Mouse (Mus musculus) stomach, postnatal 0 days (tissue): ENCODE results near the gene Cd151. TPM values are rescaled to one million over a fixed set of nuclear protein-coding genes. Genes with fewer than 3 reads are reported as not detected.

Experiments
- ATAC-seq: fragments of 200-750 bp; cut with Nextera tagmentation; 2 replicates; pipeline ENCODE4 v1.8.0; 2017; ENCODE audit not compliant: low FRiP score, low TSS enrichment
- DNase-seq: peaks from one replicate; pipeline ENCODE4 v3.0.0-alpha.2; 2016; ENCODE audit warnings: low spot score
- H3K27ac ChIP-seq: fragments of 300-500 bp; sonication (generic); replicated peaks from 2 replicates; pipeline ENCODE4 v1.5.1; 2014; ENCODE audit warnings: mild to moderate bottlenecking, control low read depth
- H3K27me3 ChIP-seq: fragments of 300-500 bp; sonication (generic); 2 replicates; pipeline ENCODE4 v1.6.1; 2014; ENCODE audit warnings: low read length; ENCODE audit not compliant: control insufficient read depth, insufficient read depth
- H3K36me3 ChIP-seq: fragments of 300-500 bp; sonication (generic); 2 replicates; pipeline ENCODE4 v1.6.1; 2014; ENCODE audit warnings: low read length, mixed read lengths; ENCODE audit not compliant: control insufficient read depth, insufficient read depth
- H3K4me1 ChIP-seq: fragments of 300-500 bp; sonication (generic); replicated peaks from 2 replicates; pipeline ENCODE4 v1.6.1; 2014; ENCODE audit warnings: antibody characterized with exemption; ENCODE audit not compliant: control insufficient read depth, insufficient read depth
- H3K4me2 ChIP-seq: fragments of 300-500 bp; sonication (generic); replicated peaks from 2 replicates; pipeline ENCODE4 v1.6.1; 2014; ENCODE audit warnings: low read depth, mild to moderate bottlenecking, control low read depth, moderate library complexity
- H3K4me3 ChIP-seq: fragments of 300-500 bp; sonication (generic); 2 replicates; pipeline ENCODE4 v1.5.1; 2014; ENCODE audit warnings: low read depth, low read length, control low read depth
- H3K9ac ChIP-seq: fragments of 300-500 bp; sonication (generic); 2 replicates; pipeline ENCODE4 v1.6.1; 2014; ENCODE audit warnings: mild to moderate bottlenecking, low read length, control low read depth, mixed read lengths
- H3K9me3 ChIP-seq: fragments of 300-500 bp; sonication (generic); 2 replicates; pipeline ENCODE4 v1.6.1; 2016; ENCODE audit warnings: low read length; ENCODE audit not compliant: control insufficient read depth
- CTCF ChIP-seq: IDR thresholded peaks from 2 replicates; pipeline ENCODE4 v1.5.1; 2016; ENCODE audit warnings: antibody characterized with exemption, low read depth, mild to moderate bottlenecking, moderate library complexity
- EP300 ChIP-seq: optimal IDR thresholded peaks from 2 replicates; pipeline ENCODE3; 2016; ENCODE audit warnings: antibody characterized with exemption
- WGBS: fragments of 180-500 bp; shearing (Covaris S2); extraction: QIAGEN DNeasy Blood & Tissue Kit; methylation state at CpG from one replicate; pipeline ENCODE4 v1.1.7; 2014; 5-methylcytosine and 5-hydroxymethylcytosine counted together
- polyA plus RNA-seq: library from polyadenylated mRNA; unstranded; fragments of >200 nt; fragmentation: Nextera tagmentation; extraction: Ambion mirVana; gene quantifications from 2 replicates; pipeline ENCODE4 v1.2.1, GENCODE M21; 2015

The Cd151 gene
- polyA plus RNA-seq, 1 experiment from 2014 or later: 22.6 TPM

DNA sequence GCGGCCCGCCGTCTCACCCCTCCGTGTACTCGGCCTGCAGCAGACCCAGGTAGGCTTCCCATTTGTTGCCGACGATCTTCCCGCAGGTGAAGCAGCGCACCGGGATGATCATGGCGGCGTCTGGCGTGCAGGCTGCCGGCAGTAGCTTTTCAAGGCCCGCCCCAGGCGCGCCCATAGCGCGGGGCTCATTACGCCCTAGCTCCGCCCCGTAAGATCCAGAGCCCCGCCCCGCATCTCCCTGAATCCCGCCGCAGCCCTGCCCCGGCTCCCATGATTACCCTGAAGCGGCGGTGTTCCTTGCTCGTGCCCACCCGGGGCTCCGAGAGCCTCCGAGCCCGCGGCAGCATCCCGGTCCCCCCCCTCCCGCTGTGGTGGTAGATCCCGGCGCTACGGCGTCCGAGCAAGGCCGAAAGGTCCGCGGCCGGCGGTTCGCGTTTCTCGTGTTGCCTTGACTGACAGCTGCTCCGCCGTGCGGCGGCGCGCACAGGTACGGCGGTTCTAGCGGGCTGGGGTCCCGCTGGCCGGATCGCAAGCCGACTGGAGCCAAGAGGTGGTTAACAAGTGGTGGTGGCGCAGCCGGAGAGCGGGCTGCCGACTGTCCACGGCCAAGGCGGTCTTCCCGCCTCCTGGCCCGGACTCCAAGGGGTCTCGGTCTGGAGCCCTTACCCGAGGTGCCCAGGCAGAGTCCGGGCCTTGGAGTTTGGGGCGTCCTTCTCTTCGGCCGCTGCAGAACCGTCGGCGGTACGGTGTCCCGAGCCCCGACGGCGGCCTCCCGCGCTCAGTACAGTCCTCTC lies 8.0 kb downstream of the Cd151 start, which contains the start of the genes Polr2l and Tspan4:
Gene Polr2l, minus strand, starts transcription at position 122 of the 794 bp plus-strand sequence.
Gene Tspan4, plus strand, starts transcription at position 230 of the 794 bp plus-strand sequence.
- under 1% methylated on average over 66 of the region's 87 CpGs for WGBS
- Histone ChIP-seq H3K9me3 (no peaks in the 10 kb centered on the region), H3K36me3 (peaks cover 13% of the 10 kb centered on the region), H3K4me2 (peak within 1 kb of the TSS; percentile 90), H3K4me3 (peak within 1 kb of the TSS; percentile 80), H3K9ac (peak within 1 kb of the TSS; percentile 88), H3K4me1 (peaks cover 16% of the 10 kb centered on the region), H3K27me3 (no peaks in the 10 kb centered on the region), H3K27ac (peak within 1 kb of the TSS; percentile 87)
- peak; percentile 82 for TF ChIP-seq EP300
- peak; percentile 27; the same call in 1 of the 2 replicates for TF ChIP-seq CTCF
- peak; percentile 74 for ATAC-seq
- peak; percentile 86 for DNase-seq

DNA sequence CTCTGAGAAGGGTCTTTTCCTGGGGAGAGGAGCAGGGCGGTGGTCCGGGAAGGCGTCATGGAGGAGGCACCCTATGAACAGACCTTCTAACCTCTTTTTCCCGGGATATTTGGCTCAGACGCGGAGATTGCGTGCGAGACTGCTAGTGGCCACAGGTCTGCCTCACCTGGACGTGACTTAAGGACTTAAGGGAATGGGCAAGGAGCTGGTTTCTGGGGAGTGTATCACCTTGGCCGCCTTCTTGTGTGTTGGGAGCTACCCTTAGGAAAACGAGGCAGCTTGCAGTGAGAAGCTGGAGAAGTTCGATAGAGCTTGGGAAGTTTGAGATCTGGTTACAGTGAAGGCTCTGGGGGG lies 8.6 kb downstream of the Cd151 start:
- Histone ChIP-seq H3K27ac (peak overlapping the region; percentile 87), H3K27me3 (no peaks in the 10 kb centered on the region), H3K9ac (peak overlapping the region; percentile 88), H3K9me3 (no peaks in the 10 kb centered on the region), H3K4me2 (peak overlapping the region; percentile 90), H3K36me3 (peaks cover 8% of the 10 kb centered on the region), H3K4me1 (peaks cover 16% of the 10 kb centered on the region), H3K4me3 (peak overlapping the region; percentile 80)
- peak; percentile 5; the same call in 1 of the 2 replicates for ATAC-seq
- 0% methylated on average over 12 of the region's 12 CpGs for WGBS
- TF ChIP-seq EP300: no peak
- DNase-seq: no peak

DNA sequence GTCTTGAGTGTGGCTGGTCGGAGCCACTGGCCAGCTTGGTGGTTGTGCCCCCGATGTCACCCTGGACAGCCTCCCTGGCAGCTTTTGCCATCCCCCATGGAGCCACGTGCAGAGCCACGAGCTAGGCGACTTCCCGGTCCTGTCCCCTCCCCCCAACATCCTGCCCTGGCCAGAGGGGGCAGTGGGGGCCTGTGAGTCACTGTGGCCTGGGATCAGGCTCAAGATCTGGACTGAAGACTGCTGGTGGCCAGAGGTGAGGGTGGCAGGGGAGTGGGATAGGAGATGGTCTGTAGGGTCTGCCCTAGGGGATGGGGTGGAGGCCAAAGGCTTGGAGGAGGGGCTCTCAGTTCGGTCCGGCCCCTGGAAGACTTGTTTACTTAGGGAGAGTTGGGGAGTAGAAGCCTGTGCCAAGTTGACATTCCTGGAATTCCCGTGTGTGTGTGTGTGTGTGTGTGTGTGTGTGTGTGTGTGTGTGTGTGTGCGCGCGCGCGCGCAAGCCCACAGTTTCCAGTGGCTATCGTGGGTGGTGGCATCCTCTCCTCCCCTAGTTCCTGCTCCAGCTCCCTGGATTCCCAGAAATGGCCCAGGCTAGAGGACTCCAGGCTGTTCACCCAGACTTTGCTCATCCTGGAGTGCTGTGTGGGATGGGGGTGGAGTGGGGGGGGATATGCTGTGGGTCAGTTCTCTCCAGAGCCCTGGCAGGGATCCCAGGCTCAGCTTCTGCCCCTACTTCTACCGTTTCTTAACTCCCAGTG lies 9.2 kb downstream of the Cd151 start:
- Histone ChIP-seq H3K9me3 (no peaks in the 10 kb centered on the region), H3K4me3 (peak overlapping the region; percentile 80), H3K36me3 (peaks cover 5% of the 10 kb centered on the region; the same call in 1 of the 2 replicates), H3K27ac (peak overlapping the region; percentile 87), H3K9ac (peak overlapping the region; percentile 88), H3K4me2 (peak overlapping the region; percentile 90), H3K4me1 (peaks cover 16% of the 10 kb centered on the region), H3K27me3 (no peaks in the 10 kb centered on the region)
- ATAC-seq: peak; percentile 76
- TF ChIP-seq EP300 (peak; percentile 95), CTCF (peak; percentile 59)
- DNase-seq: peak; percentile 84
- under 1% methylated on average over 11 of the region's 17 CpGs for WGBS

DNA sequence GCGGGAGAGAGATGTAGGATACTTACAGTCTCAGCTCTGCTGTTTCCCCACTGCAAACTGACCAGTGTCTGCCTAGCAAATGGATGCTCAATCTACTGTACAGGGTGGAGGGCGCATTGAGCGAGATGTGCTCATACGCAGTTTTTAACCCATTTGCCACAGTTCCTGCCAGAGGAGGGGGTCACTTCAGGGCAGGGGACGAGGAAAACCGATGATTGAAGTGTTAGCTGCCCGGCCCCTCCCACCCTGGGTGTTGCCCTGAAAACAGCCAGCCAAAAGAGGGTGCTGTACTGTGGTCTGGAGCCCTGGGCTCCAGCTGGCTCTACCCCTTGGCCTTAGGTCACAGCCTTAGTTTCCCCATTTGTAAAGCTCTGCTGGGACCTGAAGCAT lies 9.8 kb downstream of the Cd151 start:
- DNase-seq (peak; percentile 48), ATAC-seq (peak; percentile 0; the same call in 1 of the 2 replicates)
- WGBS: 3% methylated on average over 7 of the region's 7 CpGs
- Histone ChIP-seq H3K4me3 (peak overlapping the region; percentile 80), H3K27me3 (no peaks in the 10 kb centered on the region), H3K36me3 (peaks cover 5% of the 10 kb centered on the region; the same call in 1 of the 2 replicates), H3K9ac (peak overlapping the region; percentile 31; the same call in 1 of the 2 replicates), H3K4me1 (peaks cover 20% of the 10 kb centered on the region), H3K9me3 (no peaks in the 10 kb centered on the region), H3K27ac (peak overlapping the region; percentile 87), H3K4me2 (peak overlapping the region; percentile 90)
- TF ChIP-seq CTCF: peak; percentile 43
- no peak for TF ChIP-seq EP300

DNA sequence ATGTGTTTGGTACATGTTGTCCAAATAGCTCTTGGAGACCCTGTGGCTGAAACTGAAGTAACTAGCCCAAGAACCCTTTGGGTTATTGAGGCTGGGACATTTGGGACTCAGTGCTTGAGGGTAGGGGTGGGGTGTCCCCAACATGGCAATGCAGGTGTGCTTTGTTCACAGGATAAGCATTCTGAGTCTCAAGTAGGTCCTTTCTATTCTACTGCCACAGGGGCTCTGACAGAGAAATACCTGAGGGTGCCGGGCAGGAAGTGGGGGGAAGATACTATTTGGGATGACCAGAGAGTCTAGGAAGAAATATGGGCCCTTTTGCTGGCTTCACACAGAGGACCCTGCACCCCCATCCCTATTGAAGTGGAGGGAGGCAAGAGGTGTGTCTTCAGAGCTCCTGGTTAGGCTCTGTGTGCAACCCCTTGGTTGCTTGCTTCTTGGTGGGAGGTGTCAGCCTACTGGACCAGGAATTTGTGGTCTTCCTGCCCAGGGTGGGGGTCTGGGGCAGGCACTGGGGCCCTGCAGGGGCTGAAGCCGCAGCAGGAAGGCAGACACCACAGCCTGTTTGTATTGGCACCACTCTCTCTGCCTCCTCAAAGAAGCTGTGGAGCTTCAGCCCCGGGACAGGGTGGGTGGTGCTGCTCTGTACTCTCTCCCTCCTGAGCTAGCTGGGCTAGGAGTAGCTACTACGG lies 10.5 kb downstream of the Cd151 start:
- no peak for ATAC-seq
- peak overlapping the region; percentile 90 for H3K4me2 ChIP-seq
- H3K4me3 ChIP-seq: no peak overlapping the region

More for the DNA sequence above, 10.5 kb downstream of the Cd151 start:
- Histone ChIP-seq H3K27me3 (no peaks in the 10 kb centered on the region), H3K27ac (peak overlapping the region; percentile 87), H3K4me1 (peaks cover 22% of the 10 kb centered on the region), H3K9ac (peak overlapping the region; percentile 43; the same call in 1 of the 2 replicates), H3K36me3 (no peaks in the 10 kb centered on the region), H3K9me3 (no peaks in the 10 kb centered on the region)
- DNase-seq: no peak
- no peak for TF ChIP-seq CTCF
- no peak for TF ChIP-seq EP300
- WGBS: 21% methylated on average over 4 of the region's 4 CpGs
